Mouse (Mus musculus) liver, embryonic 13.5 days (tissue): Measurements from ENCODE around the gene Epsti1. TPM values are rescaled to one million over a fixed set of nuclear protein-coding genes. Genes with fewer than 3 reads are reported as not detected.

Experiments
- ATAC-seq: fragments of 200-750 bp; cut with Nextera tagmentation; 2 replicates; pipeline ENCODE4 v1.8.0; 2017; ENCODE audit warnings: low read depth, mild to moderate bottlenecking, moderate number of reproducible peaks, moderate library complexity
- DNase-seq: peaks from one replicate; pipeline ENCODE4 v3.0.0; 2022
- H3K27ac ChIP-seq: fragments of 300-500 bp; sonication (generic); 2 replicates; pipeline ENCODE4 v1.5.1; 2015; ENCODE audit warnings: moderate library complexity, mild to moderate bottlenecking, inconsistent platforms
- H3K27me3 ChIP-seq: fragments of 300-500 bp; sonication (generic); 2 replicates; pipeline ENCODE4 v1.6.1; 2015; ENCODE audit warnings: mild to moderate bottlenecking, inconsistent platforms
- H3K36me3 ChIP-seq: fragments of 300-500 bp; sonication (generic); 2 replicates; pipeline ENCODE4 v1.6.1; 2015; ENCODE audit warnings: mild to moderate bottlenecking, inconsistent platforms
- H3K4me1 ChIP-seq: fragments of 300-500 bp; sonication (generic); replicated peaks from 2 replicates; pipeline ENCODE4 v1.6.1; 2015; ENCODE audit warnings: inconsistent platforms
- H3K4me2 ChIP-seq: fragments of 300-500 bp; sonication (generic); 2 replicates; pipeline ENCODE4 v1.6.1; 2015; ENCODE audit warnings: inconsistent platforms, mild to moderate bottlenecking, moderate library complexity
- H3K4me3 ChIP-seq: fragments of 300-500 bp; sonication (generic); replicated peaks from 2 replicates; pipeline ENCODE4 v1.5.1; 2015; ENCODE audit warnings: mild to moderate bottlenecking, inconsistent platforms
- H3K9ac ChIP-seq: fragments of 300-500 bp; sonication (generic); 2 replicates; pipeline ENCODE4 v1.6.1; 2015; ENCODE audit warnings: mild to moderate bottlenecking, inconsistent platforms
- H3K9me3 ChIP-seq: fragments of 300-500 bp; sonication (generic); replicated peaks from 2 replicates; pipeline ENCODE4 v1.6.1; 2016; ENCODE audit warnings: inconsistent platforms
- WGBS: fragments of 180-500 bp; shearing (Covaris S2); methylation state at CpG from one replicate; pipeline ENCODE4 v1.1.7; 2015; ENCODE audit not compliant: insufficient replicate concordance; 5-methylcytosine and 5-hydroxymethylcytosine counted together
- polyA plus RNA-seq: library from polyadenylated mRNA; unstranded; fragments of >200 nt; fragmentation: Nextera tagmentation; extraction: Ambion mirVana; gene quantifications from 2 replicates; pipeline ENCODE4 v1.2.1, GENCODE M21; 2015

Gene Epsti1
- polyA plus RNA-seq, 1 experiment from 2014 or later: 1.4 TPM

DNA sequence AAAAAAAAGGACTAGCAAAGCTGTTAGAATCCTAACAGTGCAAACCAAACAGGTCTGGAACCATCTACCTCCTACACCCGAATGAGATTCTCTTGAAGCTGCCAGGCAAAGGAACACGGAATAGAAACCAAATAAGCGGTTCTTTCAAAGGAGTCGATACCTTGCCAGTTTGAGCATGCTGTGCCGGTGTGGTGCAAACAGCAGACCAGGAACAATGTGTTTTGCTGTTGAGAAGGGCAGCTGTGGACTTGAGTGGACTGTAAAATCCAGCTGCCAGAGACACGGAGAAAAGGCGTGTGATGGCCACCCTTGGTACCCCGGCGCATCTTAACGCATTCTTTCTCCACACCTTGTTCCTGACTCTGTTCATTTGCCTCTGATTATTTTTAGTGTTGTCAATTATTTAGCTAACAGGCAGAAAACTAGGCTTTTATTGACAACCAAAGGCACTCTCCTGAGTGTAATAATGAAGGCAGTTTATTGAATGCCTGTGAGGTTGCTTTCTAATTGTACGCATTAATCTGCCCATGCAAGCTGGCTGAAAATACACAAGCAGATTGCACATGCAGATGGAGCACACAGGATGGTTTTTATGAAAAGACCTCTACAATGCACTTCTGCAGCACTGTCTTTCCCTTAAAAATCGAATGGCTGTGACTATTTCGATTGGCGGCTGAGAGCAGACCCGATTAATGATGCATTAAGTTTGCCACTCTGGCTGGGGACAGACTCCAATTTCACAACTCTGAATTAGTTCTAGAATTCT lies 38.9 kb downstream of the Epsti1 start:
- WGBS: 72% methylated on average over 15 of the region's 15 CpGs
- ATAC-seq (no peak), DNase-seq (no peak)
- Histone ChIP-seq H3K4me1 (no peaks in the 10 kb centered on the region), H3K4me2 (no peak overlapping the region), H3K4me3 (no peak overlapping the region), H3K9me3 (no peaks in the 10 kb centered on the region), H3K27me3 (no peaks in the 10 kb centered on the region), H3K27ac (no peak overlapping the region), H3K9ac (no peak overlapping the region), H3K36me3 (no peaks in the 10 kb centered on the region)

- Histone ChIP-seq H3K36me3 (no peaks in the 10 kb centered on the region), H3K27ac (no peak overlapping the region), H3K4me3 (no peak overlapping the region), H3K9ac (no peak overlapping the region), H3K4me1 (no peaks in the 10 kb centered on the region), H3K27me3 (no peaks in the 10 kb centered on the region), H3K9me3 (no peaks in the 10 kb centered on the region), H3K4me2 (no peak overlapping the region)
- WGBS: 58% methylated on average over 6 of the region's 6 CpGs
- DNase-seq: no peak
- no peak for ATAC-seq
These were observed 57.7 kb downstream of the Epsti1 start for GRCm38 (mm10) chr14:77961741-77962140.

GRCm38 (mm10) chr14:77963525-77963924 lies 59.5 kb downstream of the Epsti1 start:
- Histone ChIP-seq H3K4me3 (no peak overlapping the region), H3K4me1 (no peaks in the 10 kb centered on the region), H3K36me3 (no peaks in the 10 kb centered on the region), H3K4me2 (no peak overlapping the region), H3K9me3 (no peaks in the 10 kb centered on the region), H3K9ac (no peak overlapping the region), H3K27me3 (no peaks in the 10 kb centered on the region), H3K27ac (no peak overlapping the region)
- no peak for ATAC-seq
- 39% methylated on average over 7 of the region's 7 CpGs for WGBS
- DNase-seq: no peak

- no peak overlapping the region for H3K4me2 ChIP-seq
- no peak for DNase-seq
- H3K9ac ChIP-seq: no peak overlapping the region
- H3K4me3 ChIP-seq: no peak overlapping the region
- H3K27ac ChIP-seq: no peak overlapping the region
- 68% methylated on average over 4 of the region's 4 CpGs for WGBS
- H3K27me3 ChIP-seq: no peaks in the 10 kb centered on the region
- ATAC-seq: no peak
- no peaks in the 10 kb centered on the region for H3K9me3 ChIP-seq
- H3K36me3 ChIP-seq: no peaks in the 10 kb centered on the region
- no peaks in the 10 kb centered on the region for H3K4me1 ChIP-seq
These were observed 67.3 kb downstream of the Epsti1 start for GRCm38 (mm10) chr14:77971355-77971754.

DNA sequence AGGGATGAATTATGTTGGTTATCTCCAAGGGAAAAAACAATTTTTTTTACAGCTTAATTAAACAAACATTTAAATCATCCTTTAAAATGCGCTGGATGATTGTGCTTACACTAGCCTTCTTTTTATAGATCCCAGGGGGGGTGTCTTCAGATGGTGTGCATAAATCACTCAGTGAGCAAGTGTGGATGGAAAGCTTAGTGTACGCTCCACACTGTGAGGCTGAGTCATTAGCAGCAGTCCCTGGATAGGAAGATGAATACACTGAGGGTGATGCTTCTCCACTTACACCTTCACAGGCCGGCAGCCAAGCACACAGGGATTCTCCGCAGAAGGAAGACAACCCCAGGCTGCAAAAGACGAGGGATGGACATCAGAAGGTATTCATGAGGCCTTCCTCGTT lies 70.2 kb downstream of the Epsti1 start:
- H3K4me3 ChIP-seq: no peak overlapping the region
- DNase-seq (no peak), ATAC-seq (no peak)
- no peak overlapping the region for H3K9ac ChIP-seq
- no peak overlapping the region for H3K27ac ChIP-seq
- H3K4me1 ChIP-seq: no peaks in the 10 kb centered on the region
- H3K27me3 ChIP-seq: no peaks in the 10 kb centered on the region
- no peaks in the 10 kb centered on the region for H3K9me3 ChIP-seq
- WGBS: 62% methylated on average over 6 of the region's 6 CpGs
- H3K4me2 ChIP-seq: no peak overlapping the region
- H3K36me3 ChIP-seq: no peaks in the 10 kb centered on the region

- no peaks in the 10 kb centered on the region for H3K27me3 ChIP-seq
- no peaks in the 10 kb centered on the region for H3K4me1 ChIP-seq
- 38% methylated on average over 8 of the region's 8 CpGs for WGBS
- DNase-seq (no peak), ATAC-seq (no peak)
- H3K9me3 ChIP-seq: no peaks in the 10 kb centered on the region
- no peak overlapping the region for H3K4me3 ChIP-seq
- H3K4me2 ChIP-seq: no peak overlapping the region
- no peaks in the 10 kb centered on the region for H3K36me3 ChIP-seq
- no peak overlapping the region for H3K9ac ChIP-seq
- no peak overlapping the region for H3K27ac ChIP-seq
These were observed 71.7 kb downstream of the Epsti1 start for GRCm38 (mm10) chr14:77975702-77976101.

- DNase-seq (no peak), ATAC-seq (no peak)
- no peak overlapping the region for H3K27ac ChIP-seq
- H3K4me3 ChIP-seq: no peak overlapping the region
- H3K9me3 ChIP-seq: no peaks in the 10 kb centered on the region
- no peaks in the 10 kb centered on the region for H3K27me3 ChIP-seq
- no peak overlapping the region for H3K4me2 ChIP-seq
- WGBS: 47% methylated on average over 5 of the region's 5 CpGs
- H3K9ac ChIP-seq: no peak overlapping the region
- no peaks in the 10 kb centered on the region for H3K36me3 ChIP-seq
- no peaks in the 10 kb centered on the region for H3K4me1 ChIP-seq
These were observed 77.5 kb downstream of the Epsti1 start for GRCm38 (mm10) chr14:77981516-77981915.

DNA sequence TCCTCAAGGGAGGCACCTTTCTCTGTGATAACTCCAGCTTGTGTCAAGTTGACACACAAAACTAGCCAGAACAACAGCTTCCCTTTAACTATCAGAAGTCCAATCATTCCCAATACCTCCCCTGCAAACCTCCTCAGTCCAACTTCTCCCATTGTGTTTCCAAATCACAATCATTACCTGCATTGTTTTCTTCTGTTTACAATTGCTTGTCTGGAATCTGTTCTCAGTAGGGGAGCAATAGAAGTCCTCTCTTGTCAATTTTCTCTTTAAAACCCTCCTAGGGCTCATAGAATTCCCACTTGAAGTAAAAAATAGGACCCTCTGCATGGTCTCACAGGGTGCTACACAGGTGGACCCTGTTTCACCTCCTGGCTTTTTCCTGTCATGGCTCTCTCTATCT lies 93.7 kb downstream of the Epsti1 start:
- no peaks in the 10 kb centered on the region for H3K36me3 ChIP-seq
- no peak overlapping the region for H3K4me3 ChIP-seq
- H3K9me3 ChIP-seq: no peaks in the 10 kb centered on the region
- H3K9ac ChIP-seq: no peak overlapping the region
- H3K4me2 ChIP-seq: no peak overlapping the region
- H3K27ac ChIP-seq: no peak overlapping the region
- no peak for DNase-seq
- H3K27me3 ChIP-seq: no peaks in the 10 kb centered on the region
- ATAC-seq: no peak
- no peaks in the 10 kb centered on the region for H3K4me1 ChIP-seq

DNA sequence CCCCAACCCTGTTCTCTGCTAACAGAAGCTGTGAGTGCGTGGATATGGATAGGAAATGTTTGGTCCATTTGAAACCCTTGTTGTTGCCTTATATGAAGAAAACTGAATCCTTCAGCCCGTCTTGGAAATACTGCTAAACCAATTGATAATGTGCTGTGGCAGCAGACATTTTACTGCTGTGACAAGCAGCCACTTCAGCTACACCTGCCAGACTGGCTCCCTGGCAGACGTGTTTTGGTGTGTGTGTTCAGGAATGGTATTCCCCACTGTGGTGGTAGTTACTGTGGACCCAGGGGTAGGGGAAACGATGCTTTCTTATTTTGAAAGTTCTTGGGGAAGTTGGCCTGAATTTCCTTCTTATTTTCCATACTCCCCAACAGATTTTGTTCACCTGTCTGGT lies 100.4 kb downstream of the Epsti1 start:
- Histone ChIP-seq H3K4me2 (no peak overlapping the region), H3K27me3 (no peaks in the 10 kb centered on the region), H3K9ac (no peak overlapping the region), H3K27ac (no peak overlapping the region), H3K9me3 (no peaks in the 10 kb centered on the region), H3K36me3 (no peaks in the 10 kb centered on the region), H3K4me1 (no peaks in the 10 kb centered on the region), H3K4me3 (no peak overlapping the region)
- ATAC-seq (no peak), DNase-seq (no peak)
- WGBS: 55% methylated on average over 4 of the region's 4 CpGs

GRCm38 (mm10) chr14:78008019-78008418 lies 104.0 kb downstream of the Epsti1 start:
- WGBS: 61% methylated on average over 6 of the region's 6 CpGs

GRCm38 (mm10) chr14:78011808-78012207 lies 107.8 kb downstream of the Epsti1 start:
- Histone ChIP-seq H3K4me1 (no peaks in the 10 kb centered on the region), H3K9me3 (no peaks in the 10 kb centered on the region), H3K27ac (no peak overlapping the region), H3K9ac (no peak overlapping the region), H3K36me3 (no peaks in the 10 kb centered on the region), H3K4me3 (no peak overlapping the region), H3K4me2 (no peak overlapping the region), H3K27me3 (no peaks in the 10 kb centered on the region)
- ATAC-seq (no peak), DNase-seq (no peak)
- WGBS: 38% methylated on average over 10 of the region's 10 CpGs

More at GRCm38 (mm10) chr14:78008019-78008418, 104.0 kb downstream of the Epsti1 start:
- Histone ChIP-seq H3K27ac (no peak overlapping the region), H3K4me1 (no peaks in the 10 kb centered on the region), H3K4me3 (no peak overlapping the region), H3K9me3 (no peaks in the 10 kb centered on the region), H3K27me3 (no peaks in the 10 kb centered on the region), H3K36me3 (no peaks in the 10 kb centered on the region), H3K4me2 (no peak overlapping the region), H3K9ac (no peak overlapping the region)
- no peak for ATAC-seq
- DNase-seq: no peak

DNA sequence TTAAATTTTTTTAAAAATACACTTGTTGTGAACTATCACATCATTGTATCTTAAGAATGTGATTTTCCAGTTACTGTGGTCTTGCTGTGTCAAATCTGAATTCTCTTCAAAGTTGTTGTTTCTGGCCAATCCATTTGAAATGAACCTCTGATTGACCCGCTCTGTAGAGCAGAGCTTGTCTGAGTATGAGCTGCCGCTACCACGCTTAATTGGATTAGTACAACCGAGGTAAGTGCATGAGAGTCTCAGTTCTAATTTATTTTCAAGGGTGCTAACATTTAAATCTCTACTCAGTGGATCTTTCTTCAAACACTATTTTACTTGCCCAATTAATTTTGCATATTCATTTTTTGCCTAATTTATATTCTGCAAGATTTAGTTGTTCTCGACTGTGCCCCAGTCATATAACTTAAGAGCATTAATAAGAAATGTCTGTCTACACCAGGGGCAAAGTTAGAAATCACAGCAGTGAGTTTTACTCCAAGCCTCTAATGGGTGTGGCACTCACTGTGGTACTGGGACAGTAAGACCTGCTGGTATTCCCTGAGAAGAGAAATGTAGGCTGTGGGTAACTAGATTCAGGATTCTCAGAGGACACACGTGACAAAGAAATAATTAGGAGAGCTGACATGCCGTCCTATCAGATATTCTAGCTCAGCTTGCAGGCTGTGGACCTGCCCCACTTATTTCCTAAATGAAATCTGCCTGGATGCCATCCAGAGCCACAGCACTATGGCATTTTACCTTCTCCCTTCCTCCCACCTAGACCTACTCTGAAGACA lies 111.7 kb downstream of the Epsti1 start:
- H3K4me2 ChIP-seq: no peak overlapping the region
- H3K27ac ChIP-seq: no peak overlapping the region
- no peaks in the 10 kb centered on the region for H3K9me3 ChIP-seq
- 67% methylated on average over 7 of the region's 7 CpGs for WGBS
- H3K4me3 ChIP-seq: no peak overlapping the region
- H3K4me1 ChIP-seq: no peaks in the 10 kb centered on the region
- no peak for ATAC-seq
- no peaks in the 10 kb centered on the region for H3K27me3 ChIP-seq
- no peak for DNase-seq
- no peaks in the 10 kb centered on the region for H3K36me3 ChIP-seq
- no peak overlapping the region for H3K9ac ChIP-seq
